In genomic region chr3:108786520-108786919, GRCm38 (mm10) we compare ENCODE assay signal across 25 mouse cellular contexts. TPM values are rescaled to one million over a fixed set of nuclear protein-coding genes. Genes with fewer than 3 reads are reported as not detected.
"Had no signal": no experiment of that assay in that cellular context is flagged by ENCODE, and none has a peak within 500 bp of the region (broad histone marks: within the 10 kb centered on the region; RNA-seq: fewer than 3 reads in every experiment).

No protein-coding gene starts in this region.

- H3K9me3 ChIP-seq: liver, embryonic 15.5 days; stomach, embryonic 15.5 days had no signal

- DNase-seq: kidney, adult 18-20 months; kidney, adult 9 months; kidney, postnatal 14 days; kidney, postnatal 4 days; lung, adult 2 months; lung, postnatal 36 days; retina, postnatal 1 day; right cerebral cortex, postnatal 25 days; spleen, adult 18-20 months; thymus, adult 18-20 months; thymus, postnatal 36 days had no signal

- H3K27me3 ChIP-seq: liver, embryonic 15.5 days; midbrain, embryonic 13.5 days; neural tube, embryonic 13.5 days; stomach, embryonic 15.5 days had no signal

- H3K4me3 ChIP-seq: liver, embryonic 15.5 days; megakaryocyte, embryonic 14.5 days; midbrain, embryonic 10.5 days; midbrain, embryonic 13.5 days; myocyte; neural tube, embryonic 13.5 days; stomach, embryonic 15.5 days had no signal

- H3K27ac ChIP-seq: liver, embryonic 15.5 days; midbrain, embryonic 10.5 days; midbrain, embryonic 13.5 days; neural tube, embryonic 13.5 days; stomach, embryonic 15.5 days had no signal

- H3K36me3 ChIP-seq: liver, embryonic 15.5 days; midbrain, embryonic 10.5 days; midbrain, embryonic 13.5 days; neural tube, embryonic 13.5 days; stomach, embryonic 15.5 days had no signal

- ATAC-seq: midbrain, embryonic 13.5 days; midbrain, embryonic 16.5 days had no signal

- H3K4me2 ChIP-seq: liver, embryonic 11.5 days; liver, embryonic 15.5 days; midbrain, embryonic 13.5 days; neural tube, embryonic 13.5 days; stomach, embryonic 15.5 days had no signal

- H3K9ac ChIP-seq: liver, embryonic 15.5 days; midbrain, embryonic 13.5 days; neural tube, embryonic 13.5 days; stomach, embryonic 15.5 days had no signal

RNA-seq across cellular contexts. Expression of gene Aknad1, which starts 47.1 kb away (rescaled TPM):
- total RNA-seq: layer of hippocampus, adult 18-20 months; left cerebral cortex, postnatal 25 days; monocyte, adult 5-6 weeks; neutrophil, adult 5-6 weeks had no signal
- polyA plus RNA-seq: lung, embryonic 16.5 days; midbrain, embryonic 10.5 days; midbrain, embryonic 13.5 days; midbrain, embryonic 16.5 days; neural tube, embryonic 13.5 days had no signal
